Mouse (Mus musculus): ENCODE data around the gene Gm20661.

The Gm20661 gene

DNA sequence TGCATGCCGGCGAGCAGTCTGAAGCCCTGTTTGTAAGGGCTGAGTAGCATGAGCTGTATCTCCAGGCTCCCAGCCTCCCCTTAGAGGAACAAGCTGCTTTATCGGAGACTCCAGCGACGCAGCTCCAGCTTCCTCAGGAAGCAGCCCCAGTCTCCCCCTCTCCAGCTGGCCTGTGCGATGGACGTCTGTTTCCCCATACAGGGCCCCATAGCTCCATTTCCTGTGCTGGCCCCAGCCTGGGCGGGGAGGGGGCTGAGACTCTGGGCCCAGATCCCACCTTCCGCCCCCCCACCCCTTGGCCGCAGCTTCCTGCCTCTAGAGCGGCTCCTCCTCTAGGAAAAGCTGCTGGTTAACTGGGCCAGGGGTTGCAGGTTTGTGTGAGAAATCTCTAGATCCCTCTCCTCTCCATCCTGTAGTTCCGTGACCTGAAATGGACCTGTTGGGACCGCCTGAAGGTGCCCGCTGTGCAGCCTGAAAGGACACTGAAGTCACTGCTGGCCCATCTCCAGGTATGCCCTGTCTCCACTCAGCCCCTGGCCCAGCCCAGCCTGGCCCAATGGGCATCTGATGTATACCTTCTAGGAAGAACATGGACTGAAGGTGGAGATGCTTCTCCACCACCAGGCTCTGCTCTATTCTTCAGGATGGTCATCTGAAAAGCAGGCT is at the start of gene Gm20661:
TSS of gene Gm20661 (plus strand) at position 378 of the 666 bp plus-strand sequence.
- peak; percentile 51 for DNase-seq

DNA sequence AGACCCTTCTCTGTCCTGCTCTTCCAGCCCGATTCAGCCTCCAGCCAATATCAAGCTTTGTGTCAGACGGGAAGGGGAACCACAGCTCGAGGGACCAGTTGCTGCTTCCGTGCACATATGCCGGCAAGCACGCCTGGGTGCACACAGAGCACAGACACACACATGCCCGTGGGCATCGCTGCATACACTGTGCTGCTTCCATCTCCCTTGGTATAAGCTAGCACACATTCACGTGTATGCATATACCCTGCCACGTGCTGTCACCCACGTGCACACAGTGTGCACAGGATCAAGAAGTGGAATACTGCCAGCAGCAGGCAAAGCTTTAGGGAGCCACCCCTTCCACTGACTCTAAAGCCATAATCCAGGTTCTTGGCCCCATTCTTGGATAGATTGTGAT is 48.7 kb upstream of the Gm20661 start:
- DNase-seq: peak; percentile 73

DNA sequence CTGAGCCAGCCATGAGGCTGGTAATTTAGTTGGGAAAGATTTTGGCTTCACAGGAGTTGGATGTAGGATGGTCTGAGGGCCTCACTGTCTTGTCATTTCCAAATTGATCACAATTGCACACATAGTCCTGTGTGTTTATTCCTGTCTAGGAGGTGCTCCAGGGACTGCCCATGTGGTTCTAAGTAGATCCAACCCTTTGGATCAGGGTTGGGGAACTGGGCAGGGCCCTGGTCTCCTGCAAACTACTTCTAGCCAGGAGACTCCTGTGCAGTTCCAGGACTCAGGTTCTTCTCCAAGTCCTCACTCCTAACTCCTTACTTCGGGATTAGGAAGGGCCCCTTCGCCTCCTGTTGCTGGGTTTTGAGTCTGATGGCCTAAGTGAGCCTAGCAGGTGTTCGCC is 47.5 kb upstream of the Gm20661 start, which contains the start of gene Camkv:
TSS of gene Camkv (plus strand) at position 301 of the 400 bp plus-strand sequence.
- DNase-seq: no peak

- peak; percentile 62 for DNase-seq
These were observed 47.1 kb upstream of the Gm20661 start for GRCm38 (mm10) chr9:107935790-107936214.

DNA sequence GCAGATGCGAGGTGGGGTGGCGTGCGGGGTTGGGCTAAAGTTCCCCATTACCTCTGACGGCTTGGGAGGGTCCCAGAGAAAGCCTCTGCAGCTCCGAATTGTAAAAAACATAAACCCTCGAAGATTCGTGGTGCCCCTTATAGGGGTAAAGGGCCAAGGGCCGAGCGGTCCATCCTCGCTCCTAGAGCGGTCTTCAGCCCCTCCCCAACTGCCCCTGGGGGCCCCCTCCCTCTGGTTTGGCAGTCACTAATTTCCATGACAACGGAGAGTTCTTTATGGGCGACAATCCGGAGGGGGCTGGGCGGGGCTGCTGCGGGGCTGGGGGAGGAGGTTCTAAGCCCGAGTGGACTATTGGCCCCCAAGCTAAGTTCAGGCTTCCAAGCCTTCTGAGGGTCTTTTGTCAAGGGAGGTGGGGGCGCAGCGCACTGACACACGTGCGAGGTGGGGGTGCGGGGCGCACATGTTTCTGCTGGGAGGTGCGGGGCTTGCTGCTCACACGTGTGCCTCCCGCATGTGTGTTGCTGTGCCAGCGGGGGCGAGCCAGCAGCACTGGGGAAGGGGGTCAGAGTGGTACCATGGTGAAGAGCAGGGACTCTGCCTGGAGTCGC is 46.5 kb upstream of the Gm20661 start:
- DNase-seq: peak; percentile 78

DNA sequence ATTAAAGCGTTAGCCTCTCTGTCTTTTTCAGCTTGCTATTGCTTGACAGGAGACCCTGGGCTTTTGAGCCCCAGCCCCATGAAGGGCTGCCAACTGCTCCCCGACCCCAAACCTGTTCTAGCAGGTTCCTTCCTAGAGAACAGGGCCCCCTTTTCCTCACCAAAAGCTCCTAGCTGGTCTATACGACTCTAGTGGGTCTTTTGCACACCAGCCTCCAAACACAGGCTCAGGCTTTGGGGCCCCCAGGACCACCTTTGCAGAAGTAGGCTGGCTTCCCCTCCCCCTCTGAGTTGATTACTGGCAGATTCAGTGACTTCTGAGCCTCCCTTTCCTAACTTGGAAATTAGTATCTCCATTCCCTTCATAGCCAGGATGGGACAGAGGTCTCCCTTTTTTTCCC is 46.0 kb upstream of the Gm20661 start:
- no peak for DNase-seq

- DNase-seq: no peak
These were observed 35.3 kb upstream of the Gm20661 start for GRCm38 (mm10) chr9:107947241-107948194.

DNA sequence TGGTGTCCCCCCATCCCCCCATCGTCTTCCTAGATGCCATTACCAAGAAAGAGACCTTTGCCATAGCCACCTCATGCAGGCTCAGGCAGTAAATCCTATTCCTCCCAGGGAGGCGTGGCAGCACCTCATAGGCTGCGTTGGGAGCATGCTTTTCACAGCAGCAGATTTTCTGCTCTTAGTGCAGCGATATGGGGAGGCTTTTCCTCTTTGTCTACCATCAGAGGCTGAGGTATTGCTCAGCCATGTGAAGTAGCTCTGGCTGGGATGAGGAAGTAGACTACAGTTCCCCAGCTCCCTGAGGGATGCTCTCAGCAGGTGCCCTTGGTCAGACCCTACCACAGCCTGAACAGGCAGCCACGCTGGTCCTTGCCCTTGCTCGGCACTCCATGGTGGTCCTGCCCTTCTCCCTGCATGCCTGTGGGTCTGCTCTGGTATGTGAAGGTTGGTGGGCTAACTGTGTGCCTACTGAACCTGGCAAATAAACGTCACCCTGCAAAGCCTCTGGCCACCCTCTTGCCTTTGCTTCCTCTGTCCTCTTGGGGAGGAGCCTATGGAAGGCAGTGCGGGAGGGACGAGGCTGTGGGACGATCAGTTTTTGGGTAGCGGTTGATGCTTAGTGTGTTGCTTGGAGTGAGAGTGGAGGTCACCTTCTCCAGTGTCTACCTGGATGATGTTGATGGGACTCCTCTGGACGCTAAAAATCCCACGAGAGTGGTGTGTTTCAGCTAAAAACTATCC is 33.5 kb upstream of the Gm20661 start:
- no peak for DNase-seq

DNA sequence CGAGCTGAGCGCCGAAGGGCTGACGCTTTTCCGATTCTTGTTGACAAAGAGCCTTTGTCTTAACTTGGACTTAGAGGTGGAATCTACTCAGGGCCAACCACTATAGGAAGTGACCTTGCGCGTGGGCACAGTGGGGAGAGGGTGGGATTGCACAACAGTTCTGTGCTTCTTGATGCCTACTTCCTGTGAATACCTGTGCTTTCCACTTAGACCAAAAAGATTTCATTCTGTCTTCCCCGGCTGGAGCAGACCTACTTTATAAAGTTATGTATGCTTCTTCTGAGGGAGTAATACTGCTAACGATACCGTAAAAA is 33.0 kb upstream of the Gm20661 start, which contains the start of gene Traip:
TSS of gene Traip (plus strand) at position 215 of the 314 bp plus-strand sequence.
- no peak for DNase-seq

GRCm38 (mm10) chr9:107950460-107951355 is 32.1 kb upstream of the Gm20661 start:
- peak; percentile 95 for DNase-seq

DNA sequence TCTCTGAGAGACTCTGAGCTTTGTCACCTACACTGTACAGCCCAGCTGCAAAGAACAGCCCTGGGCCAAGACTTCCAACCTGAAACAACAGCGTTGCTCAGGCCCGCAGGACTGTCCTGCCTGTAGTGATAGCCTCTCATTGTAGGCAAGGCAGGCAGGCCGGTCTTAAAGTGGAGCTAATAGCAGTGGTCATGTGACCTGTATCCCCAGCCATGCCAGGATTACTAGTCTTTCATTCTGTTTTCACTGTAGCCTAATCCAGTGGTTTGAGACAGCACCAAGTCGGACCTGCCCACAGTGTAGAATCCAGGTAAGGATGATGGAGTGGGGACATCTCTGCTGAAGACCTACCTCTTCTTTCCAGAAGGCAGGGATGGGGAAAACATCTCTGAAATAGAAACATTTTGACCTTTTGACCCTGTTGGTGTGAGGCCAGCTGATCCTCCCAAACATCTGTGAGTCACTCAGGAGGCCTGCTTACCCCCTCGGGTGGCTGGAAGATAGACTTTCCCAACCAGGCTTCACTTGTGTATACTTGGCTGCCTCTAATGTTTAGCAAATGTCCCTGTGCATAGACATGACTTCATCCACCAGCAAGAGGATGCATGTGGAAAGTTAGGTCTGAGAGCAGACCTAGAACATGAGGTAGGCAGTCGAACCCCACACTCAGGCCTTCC is 27.1 kb upstream of the Gm20661 start:
- DNase-seq: no peak

DNA sequence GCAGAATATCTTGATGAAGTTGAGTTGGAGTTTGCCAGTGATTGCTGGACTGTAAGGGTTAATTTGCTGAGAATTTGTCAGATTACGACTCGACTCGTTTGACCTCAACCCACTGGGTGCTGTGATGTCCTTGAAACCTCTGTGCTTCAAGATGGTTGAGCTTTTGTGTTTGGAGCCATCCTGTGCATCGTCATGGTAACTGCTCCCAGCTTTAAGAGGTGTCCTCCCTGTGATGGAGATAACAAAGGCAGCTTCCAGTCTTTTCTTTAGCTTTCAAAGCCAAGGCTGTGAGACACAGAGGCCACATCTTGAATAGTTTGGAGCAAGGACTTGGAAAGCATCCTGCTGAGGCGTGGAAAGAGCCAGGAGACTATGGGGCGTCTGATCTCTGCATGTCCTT is 25.7 kb upstream of the Gm20661 start:
- DNase-seq: no peak

GRCm38 (mm10) chr9:107959896-107960295 is 23.0 kb upstream of the Gm20661 start:
- DNase-seq: no peak

DNA sequence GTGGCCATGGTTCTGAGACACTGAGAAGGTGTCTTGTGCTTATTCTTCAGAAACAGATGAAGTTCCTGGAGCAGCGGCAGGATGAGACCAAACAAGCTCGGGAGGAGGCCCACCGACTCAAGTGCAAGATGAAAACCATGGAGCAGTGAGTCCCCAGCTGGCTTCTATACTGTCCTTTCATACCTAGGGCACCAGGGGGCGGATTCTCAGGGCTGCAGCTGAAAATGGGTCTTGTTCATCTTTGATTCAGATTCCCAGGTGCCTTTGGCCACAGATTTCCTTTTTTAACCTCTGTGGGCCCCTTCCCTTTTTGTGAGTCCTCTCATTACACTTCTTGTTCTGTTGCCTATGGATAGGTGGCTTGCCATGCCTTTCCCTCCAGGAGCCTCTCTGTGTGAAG is 21.9 kb upstream of the Gm20661 start:
- DNase-seq: no peak

DNA sequence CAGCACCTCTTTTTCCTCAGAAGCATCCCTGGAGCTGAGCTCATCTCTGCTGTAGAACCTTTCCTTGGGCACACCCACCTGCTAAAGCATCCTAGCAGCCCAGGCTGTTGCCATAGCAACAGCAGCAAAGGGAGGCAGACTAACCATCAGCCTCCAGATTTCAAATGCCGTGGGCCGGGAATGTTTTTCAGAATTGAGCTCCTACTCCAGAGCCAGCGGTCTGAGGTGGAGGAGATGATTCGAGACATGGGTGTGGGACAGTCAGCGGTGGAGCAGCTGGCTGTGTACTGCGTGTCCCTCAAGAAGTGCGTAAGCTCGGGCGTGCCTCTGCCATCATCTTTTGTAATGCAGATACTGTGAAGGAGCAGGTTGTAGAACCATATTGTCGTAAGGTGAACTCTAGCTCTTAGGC is 21.5 kb upstream of the Gm20661 start:
- DNase-seq: peak; percentile 75

- DNase-seq: peak; percentile 64
These were observed 21.0 kb upstream of the Gm20661 start for GRCm38 (mm10) chr9:107961881-107962280.

DNA sequence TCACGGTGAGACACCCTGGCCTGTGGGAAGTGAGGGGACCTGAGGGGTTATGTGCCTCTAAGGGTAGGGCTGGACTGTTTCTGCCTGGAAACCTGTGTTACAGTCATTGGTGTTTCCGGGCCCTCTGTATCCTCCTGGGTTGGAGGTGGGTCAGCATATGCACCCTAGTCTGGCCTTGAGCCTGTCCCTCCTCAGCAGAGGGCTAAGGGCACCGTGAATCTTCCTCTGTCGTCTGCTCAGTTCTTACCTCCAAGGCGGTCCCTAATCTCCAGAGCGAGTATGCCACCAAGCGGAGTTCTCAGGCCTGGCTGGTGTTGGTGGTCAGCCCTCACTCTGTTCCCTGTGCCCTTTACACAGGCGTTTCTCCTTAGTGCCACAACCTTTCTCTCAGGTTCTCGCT is 19.9 kb upstream of the Gm20661 start:
- no peak for DNase-seq

GRCm38 (mm10) chr9:107963700-107964099 is 19.2 kb upstream of the Gm20661 start:
- peak; percentile 89 for DNase-seq

DNA sequence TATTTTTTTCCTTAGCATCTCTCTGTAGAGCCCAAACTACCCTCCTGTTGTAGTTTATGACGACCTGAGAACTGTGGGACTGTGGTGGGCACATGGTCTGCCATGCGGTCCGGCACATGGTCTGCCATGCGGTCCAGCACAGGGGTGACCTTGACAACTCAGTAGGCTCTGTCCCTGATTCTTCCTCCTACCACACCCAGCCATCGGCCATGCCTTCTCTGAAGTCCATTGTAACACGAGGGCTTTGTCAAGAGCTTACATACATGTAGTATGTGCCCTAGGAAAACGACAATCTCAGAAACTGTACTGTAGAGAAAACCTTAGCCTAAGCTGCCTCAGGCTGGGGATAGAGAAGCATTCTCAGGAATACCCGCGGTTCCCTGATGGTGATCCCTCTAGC is 18.2 kb upstream of the Gm20661 start:
- DNase-seq: no peak

DNA sequence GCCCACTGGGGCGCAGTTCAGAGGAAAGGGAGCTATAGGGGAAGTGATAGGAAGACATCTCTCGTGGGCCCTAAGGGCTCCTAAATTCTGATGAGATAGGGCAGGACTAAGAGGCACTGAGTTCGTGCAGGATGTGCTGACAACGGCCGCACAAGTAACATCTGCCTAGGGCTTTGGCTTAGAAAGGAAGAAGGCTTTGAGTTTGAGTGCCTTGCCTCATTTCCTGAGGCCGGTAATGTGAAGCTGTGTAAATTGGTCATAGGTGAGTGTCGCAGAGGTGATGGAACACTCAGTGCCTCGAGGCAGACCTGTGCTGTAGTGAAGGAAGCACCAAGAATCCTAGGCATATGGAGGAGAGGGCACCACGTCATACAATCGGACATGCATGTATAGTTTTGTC is 16.2 kb upstream of the Gm20661 start:
- no peak for DNase-seq

DNA sequence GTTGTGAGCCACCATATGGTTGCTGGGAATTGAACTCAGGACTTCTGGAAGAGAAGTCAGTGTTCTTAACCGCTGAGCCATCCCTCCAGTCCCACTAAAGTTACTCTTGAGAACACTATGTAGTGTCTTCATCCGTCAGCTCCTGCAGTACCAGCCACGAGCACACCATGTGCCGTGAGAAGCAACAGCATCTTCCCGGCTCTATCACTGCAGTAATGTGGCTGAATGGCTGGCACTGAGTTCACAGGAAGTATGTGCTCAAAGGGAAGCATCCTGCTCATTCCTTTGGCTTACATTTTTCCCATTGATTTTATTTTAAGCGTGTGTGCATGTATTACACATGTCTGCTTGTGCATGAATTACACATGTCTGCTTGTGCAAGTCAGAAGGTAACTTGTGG is 15.4 kb upstream of the Gm20661 start:
- no peak for DNase-seq
